Mouse (Mus musculus): ENCODE results near the gene Rusc2.
A peak's percentile ranks its signal among the peaks of the same experiment; 100 is the strongest.

The Rusc2 gene

GRCm38 (mm10) chr4:43384541-43384940 is 2.8 kb downstream of the Rusc2 start:
- DNase-seq (ENCODE audit: low spot score) = no peak

DNA sequence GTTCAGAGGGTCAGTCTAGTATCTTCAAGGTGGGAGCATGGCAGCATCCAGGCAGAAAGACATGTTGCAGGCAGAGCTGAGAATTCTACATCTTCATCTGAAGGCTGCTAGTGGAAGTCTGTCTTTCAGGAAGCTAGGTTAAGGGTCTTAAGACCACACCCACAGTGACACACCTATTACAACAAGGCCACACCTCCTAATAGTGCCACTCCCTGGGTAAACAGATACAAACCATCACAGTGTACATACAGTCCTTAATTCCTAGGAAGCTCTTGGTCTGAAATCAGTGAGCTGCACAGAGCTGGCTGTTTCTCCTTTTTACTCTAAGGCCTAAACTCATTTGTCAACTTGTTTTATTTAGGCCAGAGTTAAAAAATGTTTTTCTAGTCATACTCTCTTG is 5.2 kb downstream of the Rusc2 start:
- DNase-seq (ENCODE audit: low spot score) = no peak

GRCm38 (mm10) chr4:43389390-43389789 is 7.6 kb downstream of the Rusc2 start:
- no peak for DNase-seq (ENCODE audit: low spot score)

DNA sequence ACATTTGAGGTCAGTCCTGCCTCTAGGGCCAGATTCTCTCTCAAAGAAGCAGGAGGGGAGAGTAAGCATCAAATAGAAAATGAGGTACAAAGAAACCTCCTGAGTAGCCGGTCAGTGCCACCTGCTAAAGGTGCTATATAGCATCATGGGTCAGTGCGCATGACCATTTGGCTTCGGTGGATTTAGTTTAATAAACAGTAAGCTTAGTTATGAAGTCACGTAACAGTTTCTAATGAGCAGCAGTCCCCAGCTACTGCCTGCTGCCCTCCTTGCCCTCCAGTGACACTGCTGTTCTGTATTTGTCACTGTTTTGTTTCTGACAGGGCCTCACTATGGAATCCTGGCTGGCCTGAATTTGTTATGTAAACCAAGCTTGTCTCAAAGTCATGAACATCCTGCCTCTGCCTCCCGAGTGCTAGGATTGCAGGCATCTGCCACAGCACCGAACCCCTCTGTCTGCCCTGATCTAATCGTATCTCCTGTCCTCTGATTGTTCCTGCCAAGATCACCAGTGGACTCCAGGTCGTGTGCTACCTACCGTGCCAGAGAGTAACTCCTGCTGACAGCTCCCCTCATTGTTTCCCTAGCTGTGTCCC is 8.2 kb downstream of the Rusc2 start:
- DNase-seq (ENCODE audit: low spot score) = no peak

- DNase-seq (ENCODE audit: low spot score) = no peak
Observed at GRCm38 (mm10) chr4:43391521-43392050, 9.8 kb downstream of the Rusc2 start.

DNA sequence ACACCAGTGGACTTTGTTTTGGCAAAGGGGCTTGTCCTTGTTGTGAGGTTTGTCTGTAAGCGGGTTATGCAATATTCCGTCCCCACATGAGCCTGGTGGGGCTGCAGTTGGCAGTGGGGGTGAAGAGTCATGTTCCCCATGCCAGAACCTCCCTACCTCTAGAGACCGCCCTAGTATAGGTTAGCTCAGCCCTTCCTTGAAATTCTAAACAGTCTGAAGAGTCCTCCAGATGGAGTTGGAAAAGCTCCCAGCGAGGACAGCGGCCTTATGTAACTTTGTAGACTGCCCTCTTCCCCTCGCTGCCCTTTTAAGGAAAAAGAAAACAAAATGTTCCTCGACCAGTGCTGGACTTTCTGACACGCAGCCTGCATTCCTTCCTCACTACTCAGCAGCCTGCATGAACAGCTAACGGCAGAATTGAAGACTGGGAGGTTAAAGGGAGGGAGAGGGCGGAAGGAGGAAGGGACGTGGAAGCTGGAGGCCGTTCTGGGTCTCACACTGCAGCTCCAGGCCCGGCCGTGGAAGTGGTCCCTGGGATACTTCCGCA is 12.6 kb downstream of the Rusc2 start:
- DNase-seq (ENCODE audit: low spot score) = peak; percentile 58

- DNase-seq (ENCODE audit: low spot score) = no peak
Observed at GRCm38 (mm10) chr4:43395147-43395546, 13.4 kb downstream of the Rusc2 start.

DNA sequence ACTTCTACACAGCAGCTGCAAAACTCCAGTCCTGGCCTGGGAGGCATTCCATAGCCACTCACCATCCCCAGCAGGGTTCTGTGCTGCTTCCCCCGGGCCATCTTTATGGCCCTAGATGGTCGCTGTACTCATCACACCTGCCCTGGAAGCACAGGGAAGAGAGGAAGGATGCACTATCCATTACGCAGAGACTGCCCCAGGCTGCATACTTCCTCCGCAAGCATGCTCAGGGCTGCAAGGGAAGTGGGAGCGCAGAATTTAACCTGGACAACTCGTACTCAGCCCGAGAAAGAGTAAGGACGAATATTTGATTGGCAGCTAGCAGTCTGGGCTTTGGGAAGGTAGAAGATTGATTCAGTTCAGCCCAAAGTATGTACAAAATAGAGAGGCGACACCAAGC is 14.1 kb downstream of the Rusc2 start:
- DNase-seq (ENCODE audit: low spot score) = no peak

- no peak for DNase-seq (ENCODE audit: low spot score)
Observed at GRCm38 (mm10) chr4:43396381-43396780, 14.6 kb downstream of the Rusc2 start.

- no peak for DNase-seq (ENCODE audit: low spot score)
Observed at GRCm38 (mm10) chr4:43398014-43398413, 16.2 kb downstream of the Rusc2 start.

DNA sequence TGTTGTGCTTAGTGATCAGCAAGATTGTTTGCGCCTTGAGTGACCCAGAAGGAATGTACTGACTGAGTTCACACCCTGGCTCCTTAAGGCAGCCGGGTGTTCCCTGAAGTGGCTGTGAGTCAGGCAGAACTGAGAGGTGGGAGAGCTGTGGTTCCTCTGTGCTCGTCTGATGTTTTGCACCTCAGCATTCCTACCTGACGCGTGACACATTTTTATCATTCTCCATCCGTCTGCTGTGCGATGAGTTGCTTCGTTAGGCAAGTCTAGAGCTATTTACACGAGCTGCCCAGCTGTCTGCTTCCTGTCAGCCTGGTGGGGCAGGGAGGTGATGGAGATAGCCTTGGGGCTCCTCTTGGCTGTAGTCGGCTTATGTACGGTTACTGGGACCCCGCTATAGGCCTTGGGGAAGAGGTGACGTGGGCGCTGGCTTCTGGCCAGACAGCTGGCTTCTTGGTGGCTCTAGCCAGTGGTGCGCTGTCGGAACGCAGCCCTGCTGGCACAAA is 17.1 kb downstream of the Rusc2 start:
- DNase-seq (ENCODE audit: low spot score) = peak; percentile 69

GRCm38 (mm10) chr4:43399391-43400131 is 17.8 kb downstream of the Rusc2 start:
- no peak for DNase-seq (ENCODE audit: low spot score)

DNA sequence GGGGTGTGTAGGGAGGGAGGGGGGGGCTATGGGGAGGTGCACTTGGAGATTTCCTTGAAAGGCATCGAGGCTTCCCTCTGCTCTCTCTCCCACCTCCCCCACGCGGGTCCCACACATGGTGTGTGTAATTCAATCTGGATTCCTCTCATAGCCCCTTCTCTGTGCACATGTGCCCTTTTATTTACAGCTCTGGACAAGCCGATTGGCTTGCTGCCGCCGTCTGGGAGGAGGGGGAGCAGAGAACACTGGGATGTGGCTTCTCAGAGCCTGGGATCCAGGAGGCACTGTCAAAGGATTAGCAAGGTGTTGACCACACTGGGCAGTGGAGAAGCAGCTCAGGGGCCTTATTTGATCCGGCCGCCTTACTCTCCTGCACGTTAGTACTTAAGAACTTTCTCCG is 19.2 kb downstream of the Rusc2 start:
- DNase-seq (ENCODE audit: low spot score) = no peak

DNA sequence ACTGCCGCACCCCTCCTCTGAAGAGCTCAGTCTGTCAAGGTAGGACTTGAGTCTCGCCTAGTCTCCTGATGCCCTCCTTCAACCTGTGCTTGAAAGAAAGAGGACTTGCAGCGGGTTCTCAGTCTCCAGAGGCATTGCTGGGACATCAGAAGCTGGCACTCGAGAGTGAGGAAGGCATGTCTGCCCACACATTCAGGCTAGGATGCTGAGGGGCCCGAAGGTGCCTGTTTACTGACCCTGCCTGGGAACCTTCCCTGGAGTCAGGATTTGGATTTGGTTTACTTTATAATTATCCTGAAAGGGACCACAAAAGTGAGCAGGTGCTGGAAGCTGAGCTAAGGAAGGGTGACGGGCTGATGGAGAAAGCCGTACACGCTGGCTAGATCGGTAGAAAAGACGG is 19.7 kb downstream of the Rusc2 start:
- DNase-seq (ENCODE audit: low spot score) = no peak

- no peak for DNase-seq (ENCODE audit: low spot score)
Observed at GRCm38 (mm10) chr4:43402212-43402611, 20.4 kb downstream of the Rusc2 start.

DNA sequence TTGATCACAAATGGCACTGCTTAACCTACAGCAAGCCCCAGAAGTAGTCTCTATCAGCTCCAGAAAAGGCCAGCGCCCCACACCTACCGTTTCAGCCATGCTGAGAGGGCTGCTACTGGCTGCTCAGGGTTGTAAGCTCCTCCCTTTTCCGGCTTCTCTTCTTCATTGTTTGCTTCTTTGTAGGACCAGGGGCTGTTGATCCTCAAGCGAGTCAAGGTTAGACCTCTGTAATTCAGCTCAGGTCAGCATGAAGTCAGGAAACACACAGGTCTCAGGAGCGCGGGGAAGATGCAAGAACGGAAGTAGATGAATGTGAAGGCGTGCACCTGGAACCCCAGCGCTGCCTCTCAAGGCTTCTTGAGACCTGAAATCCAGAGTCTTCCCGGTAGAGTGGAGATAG is 22.9 kb downstream of the Rusc2 start:
- no peak for DNase-seq (ENCODE audit: low spot score)

DNA sequence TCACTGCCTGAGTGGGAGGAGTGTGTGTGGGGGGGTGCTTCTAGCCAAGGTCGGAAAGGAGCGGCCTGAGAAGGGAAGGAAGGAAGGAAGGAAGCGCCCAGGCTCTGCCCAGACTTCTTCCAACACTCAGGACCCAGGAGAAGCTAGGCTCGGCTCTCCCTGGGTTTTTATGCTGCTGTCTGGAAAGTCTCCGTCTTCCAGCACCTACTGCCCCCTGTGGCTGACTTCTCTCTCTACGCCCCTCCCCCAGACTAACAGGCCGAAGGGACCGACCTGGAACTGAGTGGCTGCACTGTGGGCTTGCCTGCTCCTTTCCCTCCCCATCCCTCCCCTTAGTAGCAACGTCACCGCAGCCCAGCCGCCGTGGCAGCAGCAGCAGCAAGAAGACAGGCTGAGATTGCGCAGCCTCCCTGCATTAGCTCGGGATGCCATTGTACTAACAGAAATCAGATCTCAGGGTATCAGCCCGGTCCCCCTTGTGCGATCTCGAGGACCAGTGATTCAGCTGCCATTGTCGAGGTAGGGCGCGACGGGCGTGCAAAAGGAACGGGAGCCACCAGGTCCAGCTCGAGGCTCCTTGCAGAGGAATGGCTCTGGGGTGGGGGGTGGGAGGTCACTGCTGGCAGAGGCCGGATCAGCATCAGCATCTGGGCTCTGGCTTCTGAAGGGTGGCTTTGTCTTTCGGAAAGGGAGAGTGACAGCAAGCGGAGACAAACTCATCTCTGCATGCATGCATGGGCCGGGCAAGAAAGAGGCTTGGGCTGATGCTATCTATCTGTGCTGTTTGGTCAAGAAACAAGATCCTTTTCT is 24.6 kb downstream of the Rusc2 start:
- peak; percentile 74 for DNase-seq (ENCODE audit: low spot score)

- DNase-seq (ENCODE audit: low spot score) = no peak
Observed at GRCm38 (mm10) chr4:43407071-43407920, 25.5 kb downstream of the Rusc2 start.

- no peak for DNase-seq (ENCODE audit: low spot score)
Observed at GRCm38 (mm10) chr4:43414761-43415160, 33.0 kb downstream of the Rusc2 start.

GRCm38 (mm10) chr4:43415221-43416070 is 33.7 kb downstream of the Rusc2 start:
- DNase-seq (ENCODE audit: low spot score) = no peak

Data from ovary, postnatal 36 days (tissue).